Mouse (Mus musculus): ENCODE data around the gene Ncf2. TPM values are rescaled to one million over a fixed set of nuclear protein-coding genes. Genes with fewer than 3 reads are reported as not detected.

The Ncf2 gene
- polyA plus RNA-seq, 1 experiment, result 0.07 TPM

GRCm38 (mm10) chr1:152815265-152815701 lies 15.3 kb downstream of the Ncf2 start:
- H3K4me3 ChIP-seq, result peak overlapping the region; percentile 21
- TF ChIP-seq MYOG (IDR thresholded peaks at IDR 0.05; ENCODE audit: control insufficient read depth in 1 of 3, insufficient read depth in 1 of 3, insufficient read length in 2 of 3, low read depth in 2 of 3) (no peak), TCF3 (IDR thresholded peaks at IDR 0.05; ENCODE audit: insufficient read length, low read depth) (no peak), SRF (IDR thresholded peaks at IDR 0.05; ENCODE audit: control insufficient read depth, insufficient read length, low read depth) (no peak), REST (IDR thresholded peaks at IDR 0.05; ENCODE audit: insufficient read depth, insufficient read length) (no peak), USF1 (IDR thresholded peaks at IDR 0.05; ENCODE audit: low read depth) (no peak), CEBPB (IDR thresholded peaks at IDR 0.05; ENCODE audit: insufficient read depth, poor library complexity, severe bottlenecking) (no peak), MAX (IDR thresholded peaks at IDR 0.05; ENCODE audit: low read depth) (no peak), POLR2A (IDR thresholded peaks at IDR 0.05; ENCODE audit: insufficient read length, low read depth) (no peak), TCF12 (IDR thresholded peaks at IDR 0.05; ENCODE audit: insufficient read depth, poor library complexity, severe bottlenecking) (no peak), MYOD1 (IDR thresholded peaks at IDR 0.05; ENCODE audit: control insufficient read depth in 1 of 3, insufficient read length in 2 of 3, low read depth in 2 of 3) (no peak), POLR2AphosphoS2 (IDR thresholded peaks at IDR 0.05; ENCODE audit: insufficient read length, low read depth) (no peak), E2F4 (IDR thresholded peaks at IDR 0.05; ENCODE audit: insufficient read depth) (no peak)
- no peaks in the 10 kb centered on the region for H3K36me3 ChIP-seq (ENCODE audit: control insufficient read depth, insufficient read depth)
- peak overlapping the region; percentile 77 for H3K4me2 ChIP-seq (ENCODE audit: low read depth)
- H3K27me3 ChIP-seq (ENCODE audit: control insufficient read depth, insufficient read depth, insufficient read length), result no peaks in the 10 kb centered on the region
- H3ac ChIP-seq (ENCODE audit: control insufficient read depth, insufficient read length), result no peak overlapping the region
- no peaks in the 10 kb centered on the region for H3K79me2 ChIP-seq (ENCODE audit: control insufficient read depth, insufficient read depth)

GRCm38 (mm10) chr1:152817027-152817769 lies 17.2 kb downstream of the Ncf2 start:
- TF ChIP-seq MAX (IDR thresholded peaks at IDR 0.05; ENCODE audit: low read depth) (no peak), POLR2A (IDR thresholded peaks at IDR 0.05; ENCODE audit: insufficient read length, low read depth) (no peak), POLR2AphosphoS2 (IDR thresholded peaks at IDR 0.05; ENCODE audit: insufficient read length, low read depth) (no peak), MYOG (IDR thresholded peaks at IDR 0.05; ENCODE audit: control insufficient read depth in 1 of 3, insufficient read depth in 1 of 3, insufficient read length in 2 of 3, low read depth in 2 of 3) (no peak), E2F4 (IDR thresholded peaks at IDR 0.05; ENCODE audit: insufficient read depth) (no peak)
- Histone ChIP-seq H3K4me2 (ENCODE audit: low read depth) (peak overlapping the region; percentile 0), H3ac (ENCODE audit: control insufficient read depth, insufficient read length) (no peak overlapping the region), H3K27me3 (ENCODE audit: control insufficient read depth, insufficient read depth, insufficient read length) (no peaks in the 10 kb centered on the region), H3K36me3 (ENCODE audit: control insufficient read depth, insufficient read depth) (no peaks in the 10 kb centered on the region), H3K79me2 (ENCODE audit: control insufficient read depth, insufficient read depth) (no peaks in the 10 kb centered on the region), H3K4me3 (no peak overlapping the region)

- Histone ChIP-seq H3K79me2 (ENCODE audit: control insufficient read depth, insufficient read depth) (no peaks in the 10 kb centered on the region), H3K4me2 (ENCODE audit: low read depth) (peak overlapping the region; percentile 0), H3K36me3 (ENCODE audit: control insufficient read depth, insufficient read depth) (no peaks in the 10 kb centered on the region), H3K27me3 (ENCODE audit: control insufficient read depth, insufficient read depth, insufficient read length) (no peaks in the 10 kb centered on the region), H3K4me3 (no peak overlapping the region), H3ac (ENCODE audit: control insufficient read depth, insufficient read length) (no peak overlapping the region)
- no peak for TF ChIP-seq E2F4 (IDR thresholded peaks at IDR 0.05; ENCODE audit: insufficient read depth)
- no peak for TF ChIP-seq MYOG (IDR thresholded peaks at IDR 0.05; ENCODE audit: control insufficient read depth in 1 of 3, insufficient read depth in 1 of 3, insufficient read length in 2 of 3, low read depth in 2 of 3)
- no peak for TF ChIP-seq POLR2A (IDR thresholded peaks at IDR 0.05; ENCODE audit: insufficient read length, low read depth)
- no peak for TF ChIP-seq CEBPB (IDR thresholded peaks at IDR 0.05; ENCODE audit: insufficient read depth, poor library complexity, severe bottlenecking)
- no peak for TF ChIP-seq REST (IDR thresholded peaks at IDR 0.05; ENCODE audit: insufficient read depth, insufficient read length)
- no peak for TF ChIP-seq MYOD1 (IDR thresholded peaks at IDR 0.05; ENCODE audit: control insufficient read depth in 1 of 3, insufficient read length in 2 of 3, low read depth in 2 of 3)
Observed at GRCm38 (mm10) chr1:152817794-152818193, 17.8 kb downstream of the Ncf2 start.

GRCm38 (mm10) chr1:152819558-152819957 lies 19.6 kb downstream of the Ncf2 start:
- TF ChIP-seq USF1 (IDR thresholded peaks at IDR 0.05; ENCODE audit: low read depth) (no peak), POLR2AphosphoS2 (IDR thresholded peaks at IDR 0.05; ENCODE audit: insufficient read length, low read depth) (no peak), POLR2A (IDR thresholded peaks at IDR 0.05; ENCODE audit: insufficient read length, low read depth) (no peak), SRF (IDR thresholded peaks at IDR 0.05; ENCODE audit: control insufficient read depth, insufficient read length, low read depth) (no peak), MAX (IDR thresholded peaks at IDR 0.05; ENCODE audit: low read depth) (no peak), MYOG (IDR thresholded peaks at IDR 0.05; ENCODE audit: control insufficient read depth in 1 of 3, insufficient read depth in 1 of 3, insufficient read length in 2 of 3, low read depth in 2 of 3) (no peak), CEBPB (IDR thresholded peaks at IDR 0.05; ENCODE audit: insufficient read depth, poor library complexity, severe bottlenecking) (no peak)
- no peaks in the 10 kb centered on the region for H3K36me3 ChIP-seq (ENCODE audit: control insufficient read depth, insufficient read depth)
- no peaks in the 10 kb centered on the region for H3K27me3 ChIP-seq (ENCODE audit: control insufficient read depth, insufficient read depth, insufficient read length)
- no peak overlapping the region for H3K4me3 ChIP-seq
- H3K4me2 ChIP-seq (ENCODE audit: low read depth), result no peak overlapping the region
- H3K79me2 ChIP-seq (ENCODE audit: control insufficient read depth, insufficient read depth), result no peaks in the 10 kb centered on the region
- H3ac ChIP-seq (ENCODE audit: control insufficient read depth, insufficient read length), result no peak overlapping the region
